Mouse (Mus musculus) bone marrow, adult 2 months (tissue): ENCODE data around the gene Rmnd5b.

Experiments
- CTCF ChIP-seq: fragments of 200-500 bp; IDR thresholded peaks from 2 replicates; pipeline ENCODE4 v1.5.1; 2011; ENCODE audit warnings: low read length, control low read depth; ENCODE audit not compliant: control insufficient read depth, insufficient read depth
- POLR2A ChIP-seq: fragments of 200-500 bp; IDR thresholded peaks from 2 replicates; pipeline ENCODE4 v1.6.1; 2011; ENCODE audit warnings: low read depth, mild to moderate bottlenecking, control low read depth, low read length, borderline replicate concordance; ENCODE audit not compliant: control insufficient read depth

DNA sequence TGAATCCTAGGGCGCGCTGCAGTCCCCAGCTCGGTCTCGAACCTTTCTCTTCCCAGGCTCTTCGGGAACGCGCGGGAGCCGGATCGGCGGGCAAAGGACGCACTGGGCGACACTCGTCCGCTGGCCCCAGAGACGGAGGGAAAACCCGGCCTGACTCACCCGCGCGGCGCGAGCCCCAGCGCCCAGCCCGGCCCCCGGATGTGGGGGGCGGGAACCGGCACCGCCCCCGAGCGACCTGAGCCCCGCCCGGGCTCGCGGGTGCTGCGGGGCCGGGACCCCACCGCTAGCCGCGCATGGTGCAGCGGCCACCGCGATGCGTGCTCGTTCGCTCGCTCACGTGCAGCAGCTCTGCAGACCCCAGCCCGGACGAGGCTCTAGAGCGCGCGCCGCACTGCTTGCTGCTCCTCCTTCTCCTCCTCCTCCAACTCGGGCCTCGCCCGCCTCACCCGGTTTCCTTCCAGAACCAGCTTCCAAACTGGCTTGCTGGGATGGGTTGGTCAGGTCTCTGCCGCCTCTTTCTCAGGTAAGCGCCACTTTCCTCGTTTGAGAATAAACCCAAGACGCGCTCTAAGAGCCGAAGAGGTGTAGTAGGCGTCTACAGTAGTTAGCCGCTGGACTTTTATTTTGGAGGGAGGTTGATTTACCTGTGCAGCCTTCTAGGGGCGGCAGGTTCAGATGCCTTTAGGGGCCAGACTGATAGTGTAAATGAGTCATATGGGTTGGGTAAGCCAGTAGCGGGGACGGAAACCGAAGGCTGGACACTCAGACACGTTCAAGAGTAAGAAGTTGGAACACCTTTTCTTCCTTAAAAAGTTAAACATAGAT is 15.2 kb upstream of the Rmnd5b start, which contains the start of the genes N4bp3 and D930048N14Rik:
- TF ChIP-seq CTCF (no peak), POLR2A (no peak)
